Mouse (Mus musculus) bone marrow macrophage, adult 2 months (primary cell): Measurements from ENCODE around the gene Syt13. TPM values are rescaled to one million over a fixed set of nuclear protein-coding genes. Genes with fewer than 3 reads are reported as not detected.

Source experiments
- H3K27ac ChIP-seq: 2 replicates; pipeline ENCODE4 v1.5.1; 2012; ENCODE audit warnings: low read depth, low read length; ENCODE audit not compliant: insufficient read depth
- H3K4me1 ChIP-seq: 2 replicates; pipeline ENCODE4 v1.6.1; 2012; ENCODE audit warnings: low read length; ENCODE audit not compliant: control insufficient read depth, insufficient read depth
- H3K4me3 ChIP-seq: 2 replicates; pipeline ENCODE4 v1.5.1; 2012; ENCODE audit warnings: mild to moderate bottlenecking, low read length, moderate library complexity; ENCODE audit not compliant: insufficient read depth
- CTCF ChIP-seq: IDR thresholded peaks from 2 replicates; pipeline ENCODE4 v1.5.1; 2012; ENCODE audit warnings: low read depth, mild to moderate bottlenecking, low read length, moderate library complexity
- POLR2A ChIP-seq: IDR thresholded peaks from 2 replicates; pipeline ENCODE4 v1.6.1; 2012; ENCODE audit warnings: mild to moderate bottlenecking, low read depth, low read length, borderline replicate concordance
- polyA plus RNA-seq: library from polyadenylated mRNA; stranded (reverse); fragments of >200 nt; gene quantifications from 2 replicates; pipeline ENCODE4 v1.2.4, GENCODE M21; 2012; ENCODE audit not compliant: missing spikeins, insufficient read depth, insufficient read length

Gene Syt13
- polyA plus RNA-seq, 1 experiment: not detected

GRCm38 (mm10) chr2:92956943-92957342 is 42.0 kb downstream of the Syt13 start:
- TF ChIP-seq CTCF (no peak), POLR2A (no peak)
- Histone ChIP-seq H3K27ac (no peak overlapping the region), H3K4me1 (no peaks in the 10 kb centered on the region), H3K4me3 (no peak overlapping the region)

- Histone ChIP-seq H3K4me1 (no peaks in the 10 kb centered on the region), H3K4me3 (no peak overlapping the region), H3K27ac (no peak overlapping the region)
- TF ChIP-seq POLR2A (no peak), CTCF (no peak)
Measured at GRCm38 (mm10) chr2:92958640-92959039, 43.7 kb downstream of the Syt13 start.

GRCm38 (mm10) chr2:92964345-92964744 is 49.4 kb downstream of the Syt13 start:
- Histone ChIP-seq H3K4me3 (no peak overlapping the region), H3K4me1 (no peaks in the 10 kb centered on the region), H3K27ac (no peak overlapping the region)
- TF ChIP-seq CTCF: no peak
- no peak for TF ChIP-seq POLR2A

GRCm38 (mm10) chr2:92966257-92966656 is 51.4 kb downstream of the Syt13 start:
- Histone ChIP-seq H3K4me3 (no peak overlapping the region), H3K4me1 (no peaks in the 10 kb centered on the region), H3K27ac (no peak overlapping the region)
- no peak for TF ChIP-seq POLR2A
- TF ChIP-seq CTCF: no peak

GRCm38 (mm10) chr2:92967032-92967838 is 52.3 kb downstream of the Syt13 start:
- TF ChIP-seq CTCF: no peak
- no peak for TF ChIP-seq POLR2A
- H3K4me1 ChIP-seq: no peaks in the 10 kb centered on the region
- no peak overlapping the region for H3K27ac ChIP-seq
- H3K4me3 ChIP-seq: no peak overlapping the region

GRCm38 (mm10) chr2:92967839-92968166 is 52.9 kb downstream of the Syt13 start:
- H3K27ac ChIP-seq: no peak overlapping the region
- H3K4me3 ChIP-seq: no peak overlapping the region
- H3K4me1 ChIP-seq: no peaks in the 10 kb centered on the region
- TF ChIP-seq CTCF (no peak), POLR2A (no peak)

- no peaks in the 10 kb centered on the region for H3K4me1 ChIP-seq
- no peak overlapping the region for H3K4me3 ChIP-seq
- no peak overlapping the region for H3K27ac ChIP-seq
- TF ChIP-seq POLR2A: no peak
- TF ChIP-seq CTCF: no peak
Measured at GRCm38 (mm10) chr2:92971069-92971468, 56.2 kb downstream of the Syt13 start.

- TF ChIP-seq POLR2A (no peak), CTCF (no peak)
- no peak overlapping the region for H3K4me3 ChIP-seq
- no peaks in the 10 kb centered on the region for H3K4me1 ChIP-seq
- no peak overlapping the region for H3K27ac ChIP-seq
Measured at GRCm38 (mm10) chr2:92971536-92971935, 56.6 kb downstream of the Syt13 start.

- TF ChIP-seq POLR2A (no peak), CTCF (no peak)
Measured at GRCm38 (mm10) chr2:92972071-92972470, 57.2 kb downstream of the Syt13 start.

GRCm38 (mm10) chr2:92973646-92974045 is 58.7 kb downstream of the Syt13 start:
- Histone ChIP-seq H3K4me1 (no peaks in the 10 kb centered on the region), H3K4me3 (no peak overlapping the region), H3K27ac (no peak overlapping the region)
- TF ChIP-seq CTCF (no peak), POLR2A (no peak)

More at GRCm38 (mm10) chr2:92972071-92972470, 57.2 kb downstream of the Syt13 start:
- no peak overlapping the region for H3K4me3 ChIP-seq
- H3K27ac ChIP-seq: no peak overlapping the region
- no peaks in the 10 kb centered on the region for H3K4me1 ChIP-seq
